Comparison of ENCODE assay signal across 16 mouse cellular contexts in the genomic region with DNA sequence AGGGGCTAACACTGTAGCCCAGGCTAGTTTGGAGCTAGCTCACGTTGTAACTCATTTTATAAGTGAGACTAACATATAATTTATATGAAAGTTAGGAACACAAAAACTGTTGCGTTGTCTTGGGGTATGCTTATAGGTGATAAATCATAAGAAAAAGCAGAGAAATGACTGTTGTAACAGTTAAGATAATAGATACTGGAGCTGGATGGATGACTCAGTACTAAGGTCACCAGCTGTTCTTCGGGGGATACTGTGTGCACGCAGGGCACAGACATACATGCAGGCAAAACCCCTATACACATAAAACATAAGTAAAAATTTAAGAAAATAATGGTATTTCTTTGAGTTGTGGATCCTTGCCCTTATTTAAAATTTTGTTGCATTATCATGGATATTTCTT.
"Had no signal": no experiment of that assay in that cellular context is flagged by ENCODE, and none has a peak within 500 bp of the region (broad histone marks: within the 10 kb centered on the region; RNA-seq: fewer than 3 reads in every experiment).

No protein-coding gene starts in this region.

- DNase-seq: retina, postnatal 1 day; right cerebral cortex, adult 18-20 months; right cerebral cortex, postnatal 14 days; right cerebral cortex, postnatal 25 days; right cerebral cortex, postnatal 4 days; spleen, adult 18-20 months; thymus, adult 18-20 months; thymus, adult 2 months; thymus, postnatal 14 days; thymus, postnatal 25 days; thymus, postnatal 36 days; thymus, postnatal 4 days had no signal

- H3K27me3 ChIP-seq: neural tube, embryonic 12.5 days; neural tube, embryonic 13.5 days; neural tube, embryonic 15.5 days; stomach, embryonic 15.5 days had no signal

- H3K9me3 ChIP-seq: neural tube, embryonic 12.5 days; neural tube, embryonic 13.5 days; neural tube, embryonic 15.5 days; stomach, embryonic 15.5 days had no signal

- H3K36me3 ChIP-seq: neural tube, embryonic 12.5 days; neural tube, embryonic 13.5 days; neural tube, embryonic 15.5 days; stomach, embryonic 15.5 days had no signal

- H3K4me1 ChIP-seq: neural tube, embryonic 12.5 days; neural tube, embryonic 13.5 days; neural tube, embryonic 15.5 days; stomach, embryonic 15.5 days had no signal

- H3K27ac ChIP-seq: neural tube, embryonic 12.5 days; neural tube, embryonic 13.5 days; neural tube, embryonic 15.5 days; stomach, embryonic 15.5 days had no signal

- H3K4me3 ChIP-seq: neural tube, embryonic 12.5 days; neural tube, embryonic 13.5 days; neural tube, embryonic 15.5 days; stomach, embryonic 15.5 days had no signal

- H3K9ac ChIP-seq: neural tube, embryonic 12.5 days; neural tube, embryonic 13.5 days; neural tube, embryonic 15.5 days; stomach, embryonic 15.5 days had no signal
